Mouse (Mus musculus) embryo, embryonic 9.5 days (tissue): ENCODE data around the gene Naa80.
"Not testable (repeated sequence)": the region's sequence is repeated elsewhere in the genome, so short reads cannot be mapped to it uniquely, and the experiment has no call there.

Experiments used
- DNase-seq: peaks from one replicate; pipeline ENCODE4 v3.0.0-alpha.2; 2017; ENCODE audit errors: extremely low spot score

The Naa80 gene

GRCm38 (mm10) chr9:107573774-107574173, 4.9 kb upstream of the Naa80 start:
- DNase-seq: not testable (repeated sequence)

- DNase-seq: no peak
These were observed 2.9 kb upstream of the Naa80 start for GRCm38 (mm10) chr9:107575579-107576356.

GRCm38 (mm10) chr9:107576357-107577107, 2.2 kb upstream of the Naa80 start, which contains the start of gene Hyal1:
Hyal1 (plus strand) TSS chr9:107576927.
- peak; percentile 87 for DNase-seq

- DNase-seq: no peak
These were observed 816 bp upstream of the Naa80 start for GRCm38 (mm10) chr9:107577871-107578270.

- no peak for DNase-seq
These were observed 575 bp downstream of the Naa80 start for GRCm38 (mm10) chr9:107579023-107579900.

GRCm38 (mm10) chr9:107580501-107581317, 2.0 kb downstream of the Naa80 start, which contains the start of gene Hyal3:
Hyal3 (plus strand) TSS chr9:107580818.
- DNase-seq: peak; percentile 82

- no peak for DNase-seq
These were observed 2.9 kb downstream of the Naa80 start for GRCm38 (mm10) chr9:107581584-107581983.

- no peak for DNase-seq
These were observed 3.9 kb downstream of the Naa80 start for GRCm38 (mm10) chr9:107582509-107583062.

GRCm38 (mm10) chr9:107583174-107583573, 4.5 kb downstream of the Naa80 start:
- DNase-seq: no peak

- no peak for DNase-seq
These were observed 7.8 kb downstream of the Naa80 start for GRCm38 (mm10) chr9:107586504-107586903.

- peak; percentile 95 for DNase-seq
These were observed 8.5 kb downstream of the Naa80 start, which contains the start of gene Ifrd2 for GRCm38 (mm10) chr9:107586974-107587832. Ifrd2 (plus strand) TSS chr9:107587642.

- no peak for DNase-seq
These were observed 9.3 kb downstream of the Naa80 start for GRCm38 (mm10) chr9:107587833-107588639.

- DNase-seq: no peak
These were observed 11.5 kb downstream of the Naa80 start for GRCm38 (mm10) chr9:107590058-107590772.

- no peak for DNase-seq
These were observed 12.0 kb downstream of the Naa80 start for GRCm38 (mm10) chr9:107590773-107591060.

GRCm38 (mm10) chr9:107593101-107593976, 14.7 kb downstream of the Naa80 start:
- no peak for DNase-seq

- DNase-seq: no peak
These were observed 15.8 kb downstream of the Naa80 start for GRCm38 (mm10) chr9:107594281-107595062.
